Mouse (Mus musculus): ENCODE measurements at regions not wholly inside any gene's neighbourhood (a gene's known extent, or its start where the extent isn't known, plus 50 kb on each side); places are given as distances from the start of the nearest gene placed in this dataset.

DNA sequence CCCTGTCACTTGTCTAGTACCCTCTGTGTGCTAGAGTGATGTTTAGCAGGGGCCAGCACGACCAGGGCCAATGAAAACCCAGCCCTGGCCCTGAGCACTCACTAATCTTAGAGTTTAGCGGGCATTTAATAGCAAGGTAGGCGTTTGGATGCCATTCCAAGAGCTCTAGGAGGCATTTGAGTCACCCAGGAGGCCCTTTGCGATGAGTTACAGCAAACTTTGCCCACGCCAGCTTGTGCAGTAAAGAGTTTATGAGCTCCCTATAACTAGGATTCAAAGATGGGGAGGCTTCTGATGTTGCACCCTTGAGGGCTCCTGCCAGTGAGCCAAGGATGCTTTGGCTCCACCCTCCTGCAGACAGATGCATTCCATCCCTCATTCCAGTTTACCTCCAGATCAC is 150.8 kb downstream of the Plpp3 start:
- TF ChIP-seq POLR2AphosphoS2 (IDR thresholded peaks at IDR 0.05; ENCODE audit: insufficient read length, low read depth): no peak
- TF ChIP-seq TCF12 (IDR thresholded peaks at IDR 0.05; ENCODE audit: insufficient read depth, poor library complexity, severe bottlenecking): no peak
- TF ChIP-seq USF1 (IDR thresholded peaks at IDR 0.05; ENCODE audit: low read depth): no peak
- no peak for TF ChIP-seq CEBPB (IDR thresholded peaks at IDR 0.05; ENCODE audit: insufficient read depth, poor library complexity, severe bottlenecking)
- TF ChIP-seq TCF3 (IDR thresholded peaks at IDR 0.05; ENCODE audit: insufficient read length, low read depth): no peak
- no peak for TF ChIP-seq POLR2A (IDR thresholded peaks at IDR 0.05; ENCODE audit: insufficient read length, low read depth)
- no peak for TF ChIP-seq MYOG (IDR thresholded peaks at IDR 0.05; ENCODE audit: control insufficient read depth in 1 of 3, insufficient read depth in 1 of 3, insufficient read length in 2 of 3, low read depth in 2 of 3)
- TF ChIP-seq MAX (IDR thresholded peaks at IDR 0.05; ENCODE audit: low read depth): no peak
- no peak for TF ChIP-seq E2F4 (IDR thresholded peaks at IDR 0.05; ENCODE audit: insufficient read depth)
- TF ChIP-seq MYOD1 (IDR thresholded peaks at IDR 0.05; ENCODE audit: control insufficient read depth in 1 of 3, insufficient read length in 2 of 3, low read depth in 2 of 3): no peak

All from myocyte (in vitro differentiated cells).